Mouse (Mus musculus): ENCODE data around the gene Rtf2. TPM values are rescaled to one million over a fixed set of nuclear protein-coding genes. Genes with fewer than 3 reads are reported as not detected.
A peak's percentile ranks its signal among the peaks of the same experiment; 100 is the strongest.

Rtf2 gene
- polyA plus RNA-seq, 1 experiment from 2014 or later: 95.5 TPM

DNA sequence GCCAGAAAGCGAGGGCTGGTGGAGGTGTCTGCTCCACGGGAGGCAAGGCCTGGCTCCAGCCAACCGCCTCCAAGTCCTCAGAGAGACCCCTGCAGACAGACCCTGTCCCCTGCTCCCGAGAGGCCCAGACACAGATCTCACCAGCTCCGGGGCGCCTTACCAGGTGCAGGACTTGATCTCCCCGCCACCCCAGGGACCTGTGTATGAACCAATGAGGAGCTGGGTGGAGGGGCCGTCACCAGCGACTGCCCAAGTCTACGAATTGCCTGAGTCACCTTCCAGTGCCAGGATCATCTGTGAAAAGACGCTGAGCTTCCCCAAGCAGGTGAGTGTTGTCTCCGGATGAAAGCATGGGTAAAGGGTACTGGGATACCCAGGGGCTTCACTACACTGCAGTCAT lies 24.1 kb upstream of the Rtf2 start:
- H3K27me3 ChIP-seq (ENCODE audit: control insufficient read depth, insufficient read depth, low read length): no peaks in the 10 kb centered on the region
- no peak overlapping the region for H3K9ac ChIP-seq (ENCODE audit: low read depth, low read length)
- no peaks in the 10 kb centered on the region for H3K36me3 ChIP-seq (ENCODE audit: control insufficient read depth, insufficient read depth, low read length)
- no peak overlapping the region for H3K27ac ChIP-seq (ENCODE audit: low read depth, low read length)
- no peak for DNase-seq (ENCODE audit: low spot score)
- H3K4me2 ChIP-seq (replicated peaks; ENCODE audit: low read depth, low read length): no peak overlapping the region
- ATAC-seq (ENCODE audit: low FRiP score): no peak
- 0 out of 2 replicates have a peak, but pooled peaks cover 2% of the 10 kb centered on the region for H3K4me1 ChIP-seq (replicated peaks; ENCODE audit: control insufficient read depth, insufficient read depth, low read length)
- no peak overlapping the region for H3K4me3 ChIP-seq (ENCODE audit: low read depth, low read length)
- WGBS: 64% methylated on average over 12 of the region's 12 CpGs
- no peaks in the 10 kb centered on the region for H3K9me3 ChIP-seq (ENCODE audit: control insufficient read depth, low read length)

DNA sequence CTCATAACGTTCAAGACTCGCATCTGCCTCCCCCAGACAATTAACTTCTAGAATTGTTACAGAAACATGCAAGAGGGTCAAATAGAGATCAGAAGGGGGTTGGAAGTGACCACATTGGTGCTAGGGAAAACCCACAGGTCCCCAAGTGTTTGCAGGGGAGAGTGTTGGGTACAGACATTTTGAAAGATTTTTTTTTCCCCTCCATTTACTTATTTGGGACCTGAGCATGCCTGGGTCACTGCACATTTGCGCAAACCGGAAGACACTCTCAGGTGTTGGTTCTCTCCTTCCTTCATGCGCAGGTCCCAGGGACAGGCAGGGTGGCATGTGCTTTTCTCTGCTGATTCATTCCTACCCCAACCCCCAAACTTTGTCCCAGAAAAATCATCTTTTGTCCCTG lies 23.5 kb upstream of the Rtf2 start:
- no peak overlapping the region for H3K27ac ChIP-seq (ENCODE audit: low read depth, low read length)
- no peaks in the 10 kb centered on the region for H3K36me3 ChIP-seq (ENCODE audit: control insufficient read depth, insufficient read depth, low read length)
- no peak overlapping the region for H3K4me3 ChIP-seq (ENCODE audit: low read depth, low read length)
- no peak overlapping the region for H3K4me2 ChIP-seq (replicated peaks; ENCODE audit: low read depth, low read length)
- WGBS: 86% methylated on average over 5 of the region's 5 CpGs
- no peaks in the 10 kb centered on the region for H3K27me3 ChIP-seq (ENCODE audit: control insufficient read depth, insufficient read depth, low read length)
- ATAC-seq (ENCODE audit: low FRiP score) (no peak), DNase-seq (ENCODE audit: low spot score) (no peak)
- H3K9ac ChIP-seq (ENCODE audit: low read depth, low read length): no peak overlapping the region
- H3K9me3 ChIP-seq (ENCODE audit: control insufficient read depth, low read length): no peaks in the 10 kb centered on the region
- 0 out of 2 replicates have a peak, but pooled peaks cover 2% of the 10 kb centered on the region for H3K4me1 ChIP-seq (replicated peaks; ENCODE audit: control insufficient read depth, insufficient read depth, low read length)

DNA sequence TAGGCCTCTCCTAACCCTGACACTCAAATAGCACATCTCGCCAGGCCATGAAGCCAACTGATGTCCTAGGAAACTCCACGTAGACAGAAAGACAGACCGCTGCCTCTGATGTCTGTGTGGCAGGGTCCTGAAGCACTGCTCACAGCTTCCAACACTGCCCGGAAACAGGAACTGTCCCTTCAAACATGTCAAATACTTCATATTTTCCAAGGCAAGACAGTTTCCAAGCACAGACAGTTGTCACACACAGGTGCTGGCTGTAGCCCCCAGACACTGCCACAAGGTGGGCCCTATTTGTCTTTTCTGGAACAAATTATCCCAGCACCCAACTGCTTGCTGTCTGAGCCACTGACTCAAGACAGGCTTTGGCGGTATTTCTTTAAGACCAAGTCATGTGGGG lies 22.1 kb upstream of the Rtf2 start:
- H3K27ac ChIP-seq (ENCODE audit: low read depth, low read length): no peak overlapping the region
- DNase-seq (ENCODE audit: low spot score) (no peak), ATAC-seq (ENCODE audit: low FRiP score) (no peak)
- H3K27me3 ChIP-seq (ENCODE audit: control insufficient read depth, insufficient read depth, low read length): no peaks in the 10 kb centered on the region
- H3K4me2 ChIP-seq (replicated peaks; ENCODE audit: low read depth, low read length): no peak overlapping the region
- no peaks in the 10 kb centered on the region for H3K9me3 ChIP-seq (ENCODE audit: control insufficient read depth, low read length)
- H3K36me3 ChIP-seq (ENCODE audit: control insufficient read depth, insufficient read depth, low read length): no peaks in the 10 kb centered on the region
- H3K4me1 ChIP-seq (replicated peaks; ENCODE audit: control insufficient read depth, insufficient read depth, low read length): 0 out of 2 replicates have a peak, but pooled peaks cover 2% of the 10 kb centered on the region
- no peak overlapping the region for H3K4me3 ChIP-seq (ENCODE audit: low read depth, low read length)
- 84% methylated on average over 5 of the region's 5 CpGs for WGBS
- no peak overlapping the region for H3K9ac ChIP-seq (ENCODE audit: low read depth, low read length)

DNA sequence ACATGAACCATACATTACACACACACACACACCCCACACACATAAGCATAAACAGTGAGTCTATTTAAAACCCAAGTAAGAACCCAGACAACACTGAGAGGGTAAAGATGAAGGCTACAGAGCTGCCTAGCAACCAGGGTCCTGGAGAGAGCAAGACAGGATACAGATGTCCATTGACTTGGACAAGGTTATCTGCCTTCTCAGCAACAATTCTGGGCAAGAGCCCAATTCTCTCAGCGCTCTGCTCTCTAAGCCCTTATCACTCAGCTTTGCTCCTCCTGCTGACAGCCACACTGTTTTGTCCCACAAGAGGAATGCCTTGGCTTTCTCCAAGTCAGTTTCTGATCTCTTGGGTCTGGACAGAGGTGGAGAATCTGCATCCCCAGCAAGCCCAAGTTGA lies 9.7 kb upstream of the Rtf2 start:
- H3K9ac ChIP-seq (ENCODE audit: low read depth, low read length): no peak overlapping the region
- 100% methylated on average over 1 of the region's 1 CpGs for WGBS

DNA sequence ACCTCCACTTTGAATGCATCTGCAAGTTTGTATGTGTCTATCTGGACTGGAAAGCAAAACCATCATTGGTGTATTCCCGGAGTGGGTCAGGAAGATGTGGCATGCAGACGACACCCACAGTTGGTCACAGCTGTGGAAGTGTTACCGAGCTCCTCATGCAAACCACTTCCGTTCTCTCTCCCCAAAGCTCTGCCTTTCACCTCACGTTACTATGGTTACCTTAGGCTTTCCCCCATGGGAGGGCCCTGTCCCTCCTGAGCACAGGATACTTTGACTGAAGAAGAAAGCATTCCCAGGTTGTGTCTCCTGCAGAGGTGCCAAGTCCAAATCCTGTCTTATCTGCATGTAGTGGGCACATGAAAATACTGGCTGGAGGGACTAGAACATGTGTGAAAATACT lies 6.6 kb upstream of the Rtf2 start:
- H3K9me3 ChIP-seq (ENCODE audit: control insufficient read depth, low read length): no peaks in the 10 kb centered on the region
- no peaks in the 10 kb centered on the region for H3K4me1 ChIP-seq (replicated peaks; ENCODE audit: control insufficient read depth, insufficient read depth, low read length)
- ATAC-seq (ENCODE audit: low FRiP score) (no peak), DNase-seq (ENCODE audit: low spot score) (no peak)
- H3K4me2 ChIP-seq (replicated peaks; ENCODE audit: low read depth, low read length): no peak overlapping the region
- H3K4me3 ChIP-seq (ENCODE audit: low read depth, low read length): no peak overlapping the region
- H3K9ac ChIP-seq (ENCODE audit: low read depth, low read length): no peak overlapping the region
- H3K27ac ChIP-seq (ENCODE audit: low read depth, low read length): no peak overlapping the region
- H3K36me3 ChIP-seq (ENCODE audit: control insufficient read depth, insufficient read depth, low read length): no peaks in the 10 kb centered on the region
- WGBS: 58% methylated on average over 5 of the region's 5 CpGs
- H3K27me3 ChIP-seq (ENCODE audit: control insufficient read depth, insufficient read depth, low read length): no peaks in the 10 kb centered on the region

More for the DNA sequence above, 9.7 kb upstream of the Rtf2 start:
- DNase-seq (ENCODE audit: low spot score): no peak
- Histone ChIP-seq H3K27ac (ENCODE audit: low read depth, low read length) (no peak overlapping the region), H3K9me3 (ENCODE audit: control insufficient read depth, low read length) (no peaks in the 10 kb centered on the region), H3K4me1 (replicated peaks; ENCODE audit: control insufficient read depth, insufficient read depth, low read length) (no peaks in the 10 kb centered on the region), H3K27me3 (ENCODE audit: control insufficient read depth, insufficient read depth, low read length) (no peaks in the 10 kb centered on the region), H3K4me3 (ENCODE audit: low read depth, low read length) (no peak overlapping the region), H3K36me3 (ENCODE audit: control insufficient read depth, insufficient read depth, low read length) (no peaks in the 10 kb centered on the region), H3K4me2 (replicated peaks; ENCODE audit: low read depth, low read length) (no peak overlapping the region)
- ATAC-seq (ENCODE audit: low FRiP score): no peak

DNA sequence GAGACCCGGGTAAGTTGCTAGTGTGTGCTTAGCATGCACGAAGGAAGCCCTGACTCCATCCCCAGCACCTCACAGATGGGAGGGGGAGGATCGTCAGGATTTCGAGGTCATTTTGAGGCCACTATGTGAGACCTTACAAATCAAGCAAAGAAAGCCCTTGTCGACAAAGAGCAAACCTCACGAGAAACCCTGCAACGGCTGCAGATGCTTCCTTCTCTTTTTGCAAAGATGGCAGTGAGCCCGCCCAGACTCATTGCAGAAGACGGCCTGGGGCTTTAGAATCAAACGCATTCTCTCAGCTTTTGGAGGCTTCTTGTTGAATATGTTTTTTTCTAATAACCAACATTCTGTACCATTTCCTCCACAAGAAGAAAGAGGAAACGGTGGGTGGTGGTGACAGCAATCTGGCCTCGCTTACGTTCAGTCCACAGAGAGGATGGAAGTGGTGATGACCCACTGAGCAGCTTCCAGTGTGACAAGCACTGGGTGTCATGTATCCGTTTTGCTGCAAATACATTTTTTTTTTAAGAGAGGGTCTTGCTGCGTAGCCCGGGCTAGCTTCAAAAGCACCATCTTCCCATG lies 2.9 kb upstream of the Rtf2 start:
- DNase-seq (ENCODE audit: low spot score): no peak
- ATAC-seq (ENCODE audit: low FRiP score): no peak
- H3K27ac ChIP-seq (ENCODE audit: low read depth, low read length): no peak overlapping the region
- no peaks in the 10 kb centered on the region for H3K9me3 ChIP-seq (ENCODE audit: control insufficient read depth, low read length)
- no peak overlapping the region for H3K4me3 ChIP-seq (ENCODE audit: low read depth, low read length)
- H3K9ac ChIP-seq (ENCODE audit: low read depth, low read length): no peak overlapping the region
- H3K27me3 ChIP-seq (ENCODE audit: control insufficient read depth, insufficient read depth, low read length): no peaks in the 10 kb centered on the region
- WGBS: 70% methylated on average over 16 of the region's 16 CpGs
- no peaks in the 10 kb centered on the region for H3K36me3 ChIP-seq (ENCODE audit: control insufficient read depth, insufficient read depth, low read length)
- no peak overlapping the region for H3K4me2 ChIP-seq (replicated peaks; ENCODE audit: low read depth, low read length)
- H3K4me1 ChIP-seq (replicated peaks; ENCODE audit: control insufficient read depth, insufficient read depth, low read length): peaks cover 6% of the 10 kb centered on the region; the same call in 1 of the 2 replicates

DNA sequence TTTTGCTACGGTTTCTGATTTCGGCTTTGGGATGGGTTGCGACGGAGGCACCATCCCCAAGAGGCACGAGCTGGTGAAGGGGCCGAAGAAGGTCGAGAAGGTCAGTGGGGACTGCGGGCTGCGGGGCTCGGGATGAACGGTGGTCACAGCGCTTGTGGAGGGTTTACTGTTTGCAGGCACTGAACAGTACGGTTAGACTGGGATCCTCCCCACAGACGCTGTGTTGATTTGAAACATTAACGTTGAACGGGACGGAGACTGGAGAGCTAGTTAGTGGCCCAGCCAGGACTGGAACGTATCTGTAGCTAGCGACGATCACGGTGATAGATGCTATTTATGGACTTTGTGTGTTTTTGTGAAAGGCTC lies 267 bp downstream of the Rtf2 start:
- ATAC-seq (ENCODE audit: low FRiP score) (peak; percentile 82), DNase-seq (ENCODE audit: low spot score) (no peak)
- peak overlapping the region; percentile 64 for H3K4me2 ChIP-seq (replicated peaks; ENCODE audit: low read depth, low read length)
- peak overlapping the region; percentile 86 for H3K4me3 ChIP-seq (ENCODE audit: low read depth, low read length)
- WGBS: under 1% methylated on average over 21 of the region's 21 CpGs
- H3K27me3 ChIP-seq (ENCODE audit: control insufficient read depth, insufficient read depth, low read length): no peaks in the 10 kb centered on the region
- H3K27ac ChIP-seq (ENCODE audit: low read depth, low read length): no peak overlapping the region
- H3K4me1 ChIP-seq (replicated peaks; ENCODE audit: control insufficient read depth, insufficient read depth, low read length): peaks cover 6% of the 10 kb centered on the region; the same call in 1 of the 2 replicates
- H3K9ac ChIP-seq (ENCODE audit: low read depth, low read length): peak overlapping the region; percentile 68
- no peaks in the 10 kb centered on the region for H3K9me3 ChIP-seq (ENCODE audit: control insufficient read depth, low read length)
- no peaks in the 10 kb centered on the region for H3K36me3 ChIP-seq (ENCODE audit: control insufficient read depth, insufficient read depth, low read length)

DNA sequence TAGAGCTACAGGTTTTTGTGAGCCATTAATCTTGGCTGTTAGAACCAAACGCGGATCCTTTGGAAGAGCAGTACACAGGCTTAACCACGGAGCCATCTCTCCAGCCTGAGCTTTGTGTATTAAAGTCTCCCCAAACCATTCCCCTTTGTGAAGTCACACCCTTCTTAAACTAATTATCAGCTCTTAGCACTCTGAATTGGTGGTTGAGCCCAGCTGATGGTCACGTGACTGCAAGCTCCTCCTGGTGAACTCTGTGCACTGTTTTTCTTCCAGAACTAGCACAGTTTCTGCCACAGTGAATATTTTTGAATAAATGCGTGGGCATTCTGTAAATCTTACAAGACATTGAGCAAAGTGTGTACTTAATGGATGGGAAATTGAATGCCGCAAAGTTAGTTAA lies 820 bp downstream of the Rtf2 start:
- Histone ChIP-seq H3K27ac (ENCODE audit: low read depth, low read length) (no peak overlapping the region), H3K4me3 (ENCODE audit: low read depth, low read length) (peak overlapping the region; percentile 86), H3K4me2 (replicated peaks; ENCODE audit: low read depth, low read length) (peak overlapping the region; percentile 64), H3K9ac (ENCODE audit: low read depth, low read length) (peak overlapping the region; percentile 68), H3K27me3 (ENCODE audit: control insufficient read depth, insufficient read depth, low read length) (no peaks in the 10 kb centered on the region), H3K9me3 (ENCODE audit: control insufficient read depth, low read length) (no peaks in the 10 kb centered on the region), H3K36me3 (ENCODE audit: control insufficient read depth, insufficient read depth, low read length) (no peaks in the 10 kb centered on the region), H3K4me1 (replicated peaks; ENCODE audit: control insufficient read depth, insufficient read depth, low read length) (peaks cover 6% of the 10 kb centered on the region; the same call in 1 of the 2 replicates)
- WGBS: 30% methylated on average over 6 of the region's 6 CpGs
- no peak for DNase-seq (ENCODE audit: low spot score)
- no peak for ATAC-seq (ENCODE audit: low FRiP score)

DNA sequence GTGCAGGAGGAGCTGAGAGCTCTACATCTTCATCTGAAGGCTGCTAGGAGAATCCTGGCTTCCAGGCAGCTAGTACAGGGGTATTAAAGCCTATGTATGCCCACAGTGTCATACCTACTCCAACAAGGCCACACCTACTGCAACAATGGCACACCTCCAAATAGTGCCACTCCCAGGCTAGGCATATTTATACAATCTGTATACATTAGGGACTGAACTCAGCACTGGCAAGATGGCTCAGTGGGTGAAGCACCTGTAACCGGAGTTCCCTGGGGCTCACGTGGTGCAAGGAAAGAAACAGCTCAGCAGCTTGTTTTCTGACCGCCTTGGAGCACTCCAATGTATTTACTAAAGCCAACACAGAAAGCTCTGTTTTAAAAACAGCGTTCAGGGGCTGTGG lies 5.3 kb downstream of the Rtf2 start:
- H3K9ac ChIP-seq (ENCODE audit: low read depth, low read length): no peak overlapping the region
- no peaks in the 10 kb centered on the region for H3K9me3 ChIP-seq (ENCODE audit: control insufficient read depth, low read length)
- no peak for DNase-seq (ENCODE audit: low spot score)
- peaks cover 6% of the 10 kb centered on the region; the same call in 1 of the 2 replicates for H3K4me1 ChIP-seq (replicated peaks; ENCODE audit: control insufficient read depth, insufficient read depth, low read length)
- H3K27ac ChIP-seq (ENCODE audit: low read depth, low read length): no peak overlapping the region
- H3K27me3 ChIP-seq (ENCODE audit: control insufficient read depth, insufficient read depth, low read length): no peaks in the 10 kb centered on the region
- H3K4me2 ChIP-seq (replicated peaks; ENCODE audit: low read depth, low read length): no peak overlapping the region
- 0 out of 2 replicates have a peak, but pooled peaks cover 2% of the 10 kb centered on the region for H3K36me3 ChIP-seq (ENCODE audit: control insufficient read depth, insufficient read depth, low read length)
- 92% methylated on average over 4 of the region's 4 CpGs for WGBS
- ATAC-seq (ENCODE audit: low FRiP score): no peak
- H3K4me3 ChIP-seq (ENCODE audit: low read depth, low read length): no peak overlapping the region
